Mouse (Mus musculus) kidney, embryonic 14.5 days (tissue): Measurements from ENCODE around the gene Cul4b. TPM values are rescaled to one million over a fixed set of nuclear protein-coding genes. Genes with fewer than 3 reads are reported as not detected.

ENCODE experiments used
- ATAC-seq: fragments of 200-750 bp; cut with Nextera tagmentation; 2 replicates; pipeline ENCODE4 v1.8.0; 2017; ENCODE audit warnings: moderate number of reproducible peaks, mild to moderate bottlenecking, moderate TSS enrichment, moderate library complexity; ENCODE audit not compliant: low FRiP score, low TSS enrichment
- H3K27ac ChIP-seq: fragments of 300-500 bp; sonication (generic); 2 replicates; pipeline ENCODE4 v1.5.1; 2014; ENCODE audit warnings: low read depth, mild to moderate bottlenecking, low read length, moderate library complexity, mixed read lengths
- H3K27me3 ChIP-seq: fragments of 300-500 bp; sonication (generic); 2 replicates; pipeline ENCODE4 v1.6.1; 2014; ENCODE audit warnings: mild to moderate bottlenecking, low read length; ENCODE audit not compliant: control insufficient read depth, insufficient read depth
- H3K36me3 ChIP-seq: fragments of 300-500 bp; sonication (generic); 2 replicates; pipeline ENCODE4 v1.6.1; 2014; ENCODE audit warnings: low read length, mixed read lengths; ENCODE audit not compliant: control insufficient read depth, insufficient read depth
- H3K4me1 ChIP-seq: fragments of 300-500 bp; sonication (generic); 2 replicates; pipeline ENCODE4 v1.6.1; 2014; ENCODE audit warnings: low read length, mixed read lengths; ENCODE audit not compliant: control insufficient read depth, insufficient read depth
- H3K4me2 ChIP-seq: fragments of 300-500 bp; sonication (generic); replicated peaks from 2 replicates; pipeline ENCODE4 v1.6.1; 2014; ENCODE audit warnings: low read depth, mild to moderate bottlenecking, low read length
- H3K4me3 ChIP-seq: fragments of 300-500 bp; sonication (generic); 2 replicates; pipeline ENCODE4 v1.5.1; 2014; ENCODE audit warnings: mild to moderate bottlenecking, low read length
- H3K9ac ChIP-seq: fragments of 300-500 bp; sonication (generic); 2 replicates; pipeline ENCODE4 v1.6.1; 2014; ENCODE audit warnings: low read depth, mild to moderate bottlenecking, low read length, moderate library complexity
- H3K9me3 ChIP-seq: fragments of 300-500 bp; sonication (generic); 2 replicates; pipeline ENCODE4 v1.6.1; 2016; ENCODE audit warnings: low read length; ENCODE audit not compliant: control insufficient read depth
- whole genome bisulfite sequencing: fragments of 180-500 bp; shearing (Covaris S2); extraction: QIAGEN DNeasy Blood & Tissue Kit; methylation state at CpG from one replicate; pipeline ENCODE4 v1.1.7; 2014; 5-methylcytosine and 5-hydroxymethylcytosine counted together
- polyA plus RNA-seq: library from polyadenylated mRNA; unstranded; fragments of >200 nt; fragmentation: Nextera tagmentation; extraction: Ambion mirVana; gene quantifications from 2 replicates; pipeline ENCODE4 v1.2.1, GENCODE M21; 2014

Gene Cul4b
- polyA plus RNA-seq: 29.9 and 47.2 TPM in 2 replicates

GRCm38 (mm10) chrX:38576078-38576477, at the start of gene Cul4b:
TSS of gene Cul4b (minus strand) at chrX:38576196.
- Histone ChIP-seq H3K9me3 (no peaks in the 10 kb centered on the region), H3K4me1 (no peaks in the 10 kb centered on the region), H3K9ac (no peak within 1 kb of the TSS), H3K4me2 (no peak within 1 kb of the TSS), H3K4me3 (no peak within 1 kb of the TSS), H3K27me3 (no peaks in the 10 kb centered on the region), H3K27ac (no peak within 1 kb of the TSS), H3K36me3 (no peaks in the 10 kb centered on the region)
- no peak for ATAC-seq
- WGBS: 89% methylated on average over 15 of the region's 15 CpGs

GRCm38 (mm10) chrX:38600995-38601369, 25.0 kb upstream of the Cul4b start:
- Histone ChIP-seq H3K4me2 (peak overlapping the region; percentile 51), H3K4me3 (peak overlapping the region; percentile 50), H3K27ac (peak overlapping the region; percentile 76; the same call in 1 of the 2 replicates), H3K4me1 (no peaks in the 10 kb centered on the region), H3K9ac (peak overlapping the region; percentile 54; the same call in 1 of the 2 replicates), H3K27me3 (no peaks in the 10 kb centered on the region), H3K9me3 (no peaks in the 10 kb centered on the region), H3K36me3 (no peaks in the 10 kb centered on the region)
- WGBS: 31% methylated on average over 3 of the region's 3 CpGs
- ATAC-seq: peak; percentile 79

- peak; percentile 91 for ATAC-seq
- H3K27ac ChIP-seq: peak within 1 kb of the TSS; percentile 76; the same call in 1 of the 2 replicates
- H3K27me3 ChIP-seq: no peaks in the 10 kb centered on the region
- peak within 1 kb of the TSS; percentile 50 for H3K4me3 ChIP-seq
- no peaks in the 10 kb centered on the region for H3K36me3 ChIP-seq
- 26% methylated on average over 26 of the region's 26 CpGs for WGBS
- H3K4me1 ChIP-seq: no peaks in the 10 kb centered on the region
- H3K9me3 ChIP-seq: no peaks in the 10 kb centered on the region
- peak within 1 kb of the TSS; percentile 51 for H3K4me2 ChIP-seq
- H3K9ac ChIP-seq: peak within 1 kb of the TSS; percentile 54; the same call in 1 of the 2 replicates
Measured at GRCm38 (mm10) chrX:38600177-38600994, 24.4 kb upstream of the Cul4b start, which contains the start of gene Mcts1. TSS of gene Mcts1 (plus strand) at chrX:38600578.

GRCm38 (mm10) chrX:38593180-38593889, 17.3 kb upstream of the Cul4b start:
- Histone ChIP-seq H3K9me3 (no peaks in the 10 kb centered on the region), H3K27me3 (no peaks in the 10 kb centered on the region), H3K4me2 (no peak overlapping the region), H3K27ac (no peak overlapping the region), H3K4me3 (no peak overlapping the region), H3K36me3 (no peaks in the 10 kb centered on the region), H3K9ac (no peak overlapping the region), H3K4me1 (no peaks in the 10 kb centered on the region)
- WGBS: 51% methylated on average over 5 of the region's 5 CpGs
- no peak for ATAC-seq

GRCm38 (mm10) chrX:38591749-38592148, 15.8 kb upstream of the Cul4b start:
- 86% methylated on average over 3 of the region's 3 CpGs for WGBS
- Histone ChIP-seq H3K9ac (no peak overlapping the region), H3K36me3 (no peaks in the 10 kb centered on the region), H3K27me3 (no peaks in the 10 kb centered on the region), H3K27ac (no peak overlapping the region), H3K9me3 (no peaks in the 10 kb centered on the region), H3K4me3 (no peak overlapping the region), H3K4me1 (no peaks in the 10 kb centered on the region), H3K4me2 (no peak overlapping the region)
- no peak for ATAC-seq

- Histone ChIP-seq H3K9me3 (no peaks in the 10 kb centered on the region), H3K4me3 (no peak overlapping the region), H3K36me3 (no peaks in the 10 kb centered on the region), H3K4me2 (no peak overlapping the region), H3K9ac (no peak overlapping the region), H3K27ac (no peak overlapping the region), H3K27me3 (no peaks in the 10 kb centered on the region), H3K4me1 (no peaks in the 10 kb centered on the region)
- no peak; the same call in 1 of the 2 replicates for ATAC-seq
- WGBS: 29% methylated on average over 4 of the region's 4 CpGs
Measured at GRCm38 (mm10) chrX:38589827-38590226, 13.8 kb upstream of the Cul4b start.

- no peaks in the 10 kb centered on the region for H3K36me3 ChIP-seq
- no peaks in the 10 kb centered on the region for H3K4me1 ChIP-seq
- H3K9me3 ChIP-seq: no peaks in the 10 kb centered on the region
- H3K9ac ChIP-seq: no peak overlapping the region
- no peaks in the 10 kb centered on the region for H3K27me3 ChIP-seq
- ATAC-seq: no peak
- no peak overlapping the region for H3K4me2 ChIP-seq
- H3K4me3 ChIP-seq: no peak overlapping the region
- H3K27ac ChIP-seq: no peak overlapping the region
Measured at GRCm38 (mm10) chrX:38583261-38583660, 7.3 kb upstream of the Cul4b start.

- no peak overlapping the region for H3K4me2 ChIP-seq
- no peak overlapping the region for H3K4me3 ChIP-seq
- H3K36me3 ChIP-seq: no peaks in the 10 kb centered on the region
- H3K27me3 ChIP-seq: no peaks in the 10 kb centered on the region
- WGBS: 100% methylated on average over 1 of the region's 1 CpGs
- ATAC-seq: no peak
- H3K9ac ChIP-seq: no peak overlapping the region
- no peak overlapping the region for H3K27ac ChIP-seq
- H3K4me1 ChIP-seq: no peaks in the 10 kb centered on the region
- no peaks in the 10 kb centered on the region for H3K9me3 ChIP-seq
Measured at GRCm38 (mm10) chrX:38581140-38581539, 5.1 kb upstream of the Cul4b start.
